21 mouse cellular contexts compared by ENCODE assay signal in the genomic region with DNA sequence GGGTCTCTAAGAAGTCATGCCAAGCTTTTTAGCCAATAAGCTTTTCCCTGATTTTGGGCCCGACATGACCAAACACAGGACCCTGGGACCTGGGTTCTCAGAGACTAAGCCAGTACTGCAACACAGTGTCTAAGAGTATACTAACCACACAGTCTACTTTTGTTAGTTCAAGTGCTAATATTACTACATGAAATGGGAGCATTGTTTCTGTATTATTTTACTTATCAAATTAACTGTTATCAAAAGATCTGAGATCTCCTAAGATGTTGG.
A peak's percentile ranks its signal among the peaks of the same experiment; 100 is the strongest.
DNase-seq lines count a peak whose midpoint lies in the region; ATAC-seq and TF ChIP-seq lines count a peak whose summit lies in the region.
"Had no signal": no experiment of that assay in that cellular context is flagged by ENCODE, and none has a peak within 500 bp of the region (broad histone marks: within the 10 kb centered on the region; RNA-seq: fewer than 3 reads in every experiment).

No protein-coding gene starts in this region.

- no peak overlapping the region for H3K4me3 ChIP-seq in forebrain, embryonic 10.5 days
- no peak overlapping the region for H3K4me3 ChIP-seq in forebrain, embryonic 14.5 days (ENCODE audit: low read depth, low read length)
- H3K4me3 ChIP-seq in lung, embryonic 14.5 days (ENCODE audit: low read depth, low read length), result no peak overlapping the region
- no peak overlapping the region for H3K4me3 ChIP-seq in stomach, embryonic 14.5 days (ENCODE audit: low read depth, low read length)
- no peak overlapping the region for H3K4me3 ChIP-seq in stomach, postnatal 0 days (ENCODE audit: low read depth, low read length)
- H3K4me3 ChIP-seq: heart, adult 2 months; limb, embryonic 10.5 days; midbrain, embryonic 10.5 days; myocyte had no signal

- H3K27ac ChIP-seq in forebrain, embryonic 10.5 days, result peak overlapping the region; percentile 70
- H3K27ac ChIP-seq in forebrain, embryonic 14.5 days (ENCODE audit: low read depth, low read length), result no peak overlapping the region
- no peak overlapping the region for H3K27ac ChIP-seq in lung, embryonic 14.5 days (ENCODE audit: low read depth)
- H3K27ac ChIP-seq in stomach, embryonic 14.5 days (ENCODE audit: low read length), result peak overlapping the region; percentile 1; the same call in 1 of the 2 replicates
- H3K27ac ChIP-seq in stomach, postnatal 0 days (replicated peaks), result no peak overlapping the region
- H3K27ac ChIP-seq: heart, adult 2 months; limb, embryonic 10.5 days; midbrain, embryonic 10.5 days had no signal

- no peaks in the 10 kb centered on the region for H3K9me3 ChIP-seq in forebrain, embryonic 10.5 days
- H3K9me3 ChIP-seq in forebrain, embryonic 14.5 days (replicated peaks; ENCODE audit: control insufficient read depth, low read length), result peaks cover 5% of the 10 kb centered on the region; the same call in 1 of the 2 replicates
- H3K9me3 ChIP-seq in lung, embryonic 14.5 days (ENCODE audit: low read depth, low read length), result no peaks in the 10 kb centered on the region
- no peaks in the 10 kb centered on the region for H3K9me3 ChIP-seq in stomach, embryonic 14.5 days (ENCODE audit: control insufficient read depth, low read depth, low read length)
- no peaks in the 10 kb centered on the region for H3K9me3 ChIP-seq in stomach, postnatal 0 days (ENCODE audit: control insufficient read depth, low read length)
- H3K9me3 ChIP-seq: limb, embryonic 10.5 days; midbrain, embryonic 10.5 days had no signal

- TF ChIP-seq EP300 in stomach, postnatal 0 days (optimal IDR thresholded peaks at IDR 0.05), result no peak

- no peak for TF ChIP-seq CTCF in lung, embryonic 14.5 days (IDR thresholded peaks at IDR 0.05; ENCODE audit: low read depth)
- TF ChIP-seq CTCF in stomach, postnatal 0 days (IDR thresholded peaks at IDR 0.05; ENCODE audit: low read depth), result no peak

- WGBS in forebrain, embryonic 10.5 days, result 40% methylated on average over 1 of the region's 1 CpGs
- WGBS in forebrain, embryonic 14.5 days, result 5% methylated on average over 1 of the region's 1 CpGs
- 48% methylated on average over 1 of the region's 1 CpGs for WGBS in lung, embryonic 14.5 days
- 27% methylated on average over 1 of the region's 1 CpGs for WGBS in stomach, embryonic 14.5 days
- 34% methylated on average over 1 of the region's 1 CpGs for WGBS in stomach, postnatal 0 days

- H3K36me3 ChIP-seq in forebrain, embryonic 10.5 days (replicated peaks), result no peaks in the 10 kb centered on the region
- no peaks in the 10 kb centered on the region for H3K36me3 ChIP-seq in forebrain, embryonic 14.5 days (ENCODE audit: control insufficient read depth, insufficient read depth, low read length)
- no peaks in the 10 kb centered on the region for H3K36me3 ChIP-seq in lung, embryonic 14.5 days (ENCODE audit: insufficient read depth)
- no peaks in the 10 kb centered on the region for H3K36me3 ChIP-seq in stomach, embryonic 14.5 days (ENCODE audit: control insufficient read depth, insufficient read depth, low read length)
- no peaks in the 10 kb centered on the region for H3K36me3 ChIP-seq in stomach, postnatal 0 days (ENCODE audit: control insufficient read depth, insufficient read depth, low read length)
- H3K36me3 ChIP-seq: limb, embryonic 10.5 days; midbrain, embryonic 10.5 days had no signal

- no peak overlapping the region for H3K4me2 ChIP-seq in forebrain, embryonic 14.5 days (ENCODE audit: low read length)
- H3K4me2 ChIP-seq in lung, embryonic 14.5 days, result no peak overlapping the region
- H3K4me2 ChIP-seq in stomach, embryonic 14.5 days (replicated peaks; ENCODE audit: low read depth, low read length), result no peak overlapping the region
- H3K4me2 ChIP-seq in stomach, postnatal 0 days (replicated peaks; ENCODE audit: low read depth), result no peak overlapping the region

- ATAC-seq in forebrain, embryonic 14.5 days, result no peak
- 0 out of 2 replicates have a peak, but pooled peaks have one; percentile 31 for ATAC-seq in lung, embryonic 14.5 days (ENCODE audit: insufficient read depth)
- no peak for ATAC-seq in stomach, embryonic 14.5 days (ENCODE audit: insufficient number of reproducible peaks, insufficient read depth, low FRiP score, low read depth)
- no peak; the same call in 1 of the 2 replicates for ATAC-seq in stomach, postnatal 0 days (ENCODE audit: low FRiP score, low TSS enrichment)
- ATAC-seq: activated CD4-positive, CD25-positive, alpha-beta regulatory T cell, adult 4 months; inflammation-experienced regulatory T-cells, adult 6 months had no signal

- no peak for DNase-seq in forebrain, embryonic 10.5 days (ENCODE audit: extremely low spot score, low spot score)
- no peak for DNase-seq in forebrain, embryonic 14.5 days (ENCODE audit: low spot score)
- DNase-seq in lung, embryonic 14.5 days, result no peak
- DNase-seq in lung, adult 18-20 months, result no peak
- DNase-seq in stomach, postnatal 0 days (ENCODE audit: low spot score), result no peak
- DNase-seq in urinary bladder, postnatal 10 days (ENCODE audit: low spot score), result no peak
- DNase-seq: adrenal gland, adult 8-10 months; cerebellum, adult 18-20 months; cerebellum, postnatal 14 days; gastrocnemius, postnatal 25 days; heart, adult 2 months; kidney, adult 8-10 months; kidney, postnatal 14 days; lung, postnatal 10 days; thymus, postnatal 25 days had no signal

- no peak overlapping the region for H3K9ac ChIP-seq in forebrain, embryonic 14.5 days (ENCODE audit: low read length)
- H3K9ac ChIP-seq in lung, embryonic 14.5 days, result no peak overlapping the region
- no peak overlapping the region for H3K9ac ChIP-seq in stomach, embryonic 14.5 days (replicated peaks; ENCODE audit: low read depth, low read length)
- no peak overlapping the region for H3K9ac ChIP-seq in stomach, postnatal 0 days (ENCODE audit: low read length)

- no peaks in the 10 kb centered on the region for H3K27me3 ChIP-seq in forebrain, embryonic 10.5 days (ENCODE audit: poor library complexity, severe bottlenecking)
- no peaks in the 10 kb centered on the region for H3K27me3 ChIP-seq in forebrain, embryonic 14.5 days (replicated peaks; ENCODE audit: control insufficient read depth, insufficient read depth, low read length)
- H3K27me3 ChIP-seq in lung, embryonic 14.5 days (ENCODE audit: insufficient read depth, low read length), result no peaks in the 10 kb centered on the region
- H3K27me3 ChIP-seq in stomach, embryonic 14.5 days (ENCODE audit: control insufficient read depth, insufficient read depth, low read length), result no peaks in the 10 kb centered on the region
- H3K27me3 ChIP-seq in stomach, postnatal 0 days (ENCODE audit: control insufficient read depth, insufficient read depth, low read length), result no peaks in the 10 kb centered on the region

- H3K4me1 ChIP-seq in forebrain, embryonic 10.5 days, result peaks cover 43% of the 10 kb centered on the region
- H3K4me1 ChIP-seq in forebrain, embryonic 14.5 days (ENCODE audit: control insufficient read depth, insufficient read depth, low read length), result peaks cover 13% of the 10 kb centered on the region; the same call in 1 of the 2 replicates
- no peaks in the 10 kb centered on the region for H3K4me1 ChIP-seq in lung, embryonic 14.5 days (ENCODE audit: insufficient read depth)
- peaks cover 10% of the 10 kb centered on the region for H3K4me1 ChIP-seq in stomach, embryonic 14.5 days (ENCODE audit: control insufficient read depth, insufficient read depth, low read length)
- no peaks in the 10 kb centered on the region for H3K4me1 ChIP-seq in stomach, postnatal 0 days (replicated peaks; ENCODE audit: control insufficient read depth, insufficient read depth)

Comparison
In these comparisons a context has a peak if more than half of its experiments do, and no peak if none do; other contexts are left out.
1. H3K27ac ChIP-seq: peak in forebrain, embryonic 10.5 days (single experiment) and stomach, embryonic 14.5 days (single experiment); none in forebrain, embryonic 14.5 days (single experiment), lung, embryonic 14.5 days (single experiment) and stomach, postnatal 0 days (single experiment).